Mouse (Mus musculus): Measurements from ENCODE around the gene B3galt5. TPM values are rescaled to one million over a fixed set of nuclear protein-coding genes. Genes with fewer than 3 reads are reported as not detected.

B3galt5 gene
- 0.59 TPM for polyA plus RNA-seq (2015; fragmentation: Illumina TruSeq; extraction: RNeasy Lipid Tissue Mini Kit (QIAGEN cat#74804); ENCODE audit: insufficient read depth, low read depth, low replicate concordance)

DNA sequence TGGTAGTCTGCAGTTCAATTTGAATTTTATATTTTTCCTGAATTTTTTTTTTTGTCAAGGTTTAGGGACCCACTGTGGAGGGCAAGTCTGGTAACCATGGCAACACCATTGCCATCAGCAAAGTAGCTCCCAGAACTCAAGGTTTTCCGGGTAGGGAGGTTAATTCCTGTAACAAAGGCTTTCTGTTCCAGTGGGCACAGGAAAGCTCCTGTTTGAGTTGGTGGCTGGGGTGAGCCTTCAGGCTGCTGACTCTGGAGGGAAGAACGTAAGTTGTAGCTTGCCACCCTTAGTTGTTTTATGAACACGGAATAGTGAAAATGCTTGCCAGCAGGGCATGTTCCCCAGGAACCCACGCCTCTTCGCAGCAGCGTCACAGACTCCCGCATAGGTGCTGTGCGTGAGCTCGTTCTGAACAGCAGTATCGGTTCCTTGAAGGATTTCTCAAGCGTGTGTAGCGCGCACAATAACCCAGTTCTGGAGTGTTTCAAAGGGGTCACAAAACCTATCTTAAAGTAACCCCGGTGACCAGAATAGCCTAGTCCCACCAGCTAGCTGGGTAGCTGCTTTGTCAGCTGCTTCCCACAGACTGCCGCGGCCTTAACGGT is at the start of gene B3galt5:
Gene B3galt5 (plus strand): TSS at position 436 of the 605 bp plus-strand sequence.

DNA sequence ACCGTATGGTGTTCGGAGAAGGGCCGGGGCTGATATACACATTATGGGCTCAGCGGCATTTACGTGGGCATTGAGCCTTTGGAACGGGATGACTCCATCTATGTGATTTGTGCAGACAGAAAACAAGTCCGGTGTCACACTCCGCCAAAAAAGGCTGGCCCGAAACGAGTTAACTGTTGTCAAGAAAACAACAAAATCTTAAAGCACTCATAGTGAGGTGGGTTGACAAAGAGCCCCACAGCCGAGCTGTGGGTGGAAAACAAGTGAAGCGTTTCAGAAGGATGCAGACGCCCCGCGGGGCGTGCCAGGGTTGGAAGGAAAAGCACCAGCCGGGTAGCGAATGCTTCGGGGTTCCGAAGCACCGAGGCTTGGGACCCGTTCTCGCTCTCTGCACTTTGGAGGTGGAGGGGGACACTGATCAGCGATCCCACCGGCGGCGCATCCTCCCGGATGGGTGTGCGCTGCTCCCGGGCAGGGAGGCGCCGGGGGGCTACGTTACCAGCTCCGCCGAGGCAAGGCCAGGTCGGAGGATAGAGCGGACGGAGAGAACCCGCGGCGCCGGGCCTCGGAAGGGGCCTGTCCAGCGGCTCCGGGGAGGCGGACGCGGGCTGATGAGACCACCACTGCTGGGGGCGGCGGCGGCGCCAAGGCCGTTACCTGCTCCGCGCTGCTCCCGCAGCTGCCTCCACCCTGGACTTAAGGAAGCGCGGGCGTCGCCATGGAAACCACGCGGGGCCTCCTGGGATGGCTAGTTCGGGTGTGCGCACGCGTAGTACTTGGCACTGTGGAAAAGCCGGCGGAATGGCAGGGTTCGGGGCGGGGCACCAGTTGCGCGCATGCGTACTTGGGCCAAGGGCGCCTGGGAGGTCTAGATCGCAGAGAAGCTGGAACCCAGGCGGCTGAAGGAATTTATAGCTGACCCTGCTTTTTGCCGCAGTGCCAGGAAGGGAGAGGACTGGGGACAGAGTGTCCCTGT is 43.8 kb upstream of the B3galt5 start, which contains the start of gene Lca5l:
Gene Lca5l (minus strand): TSS at position 741 of the 976 bp plus-strand sequence.

DNA sequence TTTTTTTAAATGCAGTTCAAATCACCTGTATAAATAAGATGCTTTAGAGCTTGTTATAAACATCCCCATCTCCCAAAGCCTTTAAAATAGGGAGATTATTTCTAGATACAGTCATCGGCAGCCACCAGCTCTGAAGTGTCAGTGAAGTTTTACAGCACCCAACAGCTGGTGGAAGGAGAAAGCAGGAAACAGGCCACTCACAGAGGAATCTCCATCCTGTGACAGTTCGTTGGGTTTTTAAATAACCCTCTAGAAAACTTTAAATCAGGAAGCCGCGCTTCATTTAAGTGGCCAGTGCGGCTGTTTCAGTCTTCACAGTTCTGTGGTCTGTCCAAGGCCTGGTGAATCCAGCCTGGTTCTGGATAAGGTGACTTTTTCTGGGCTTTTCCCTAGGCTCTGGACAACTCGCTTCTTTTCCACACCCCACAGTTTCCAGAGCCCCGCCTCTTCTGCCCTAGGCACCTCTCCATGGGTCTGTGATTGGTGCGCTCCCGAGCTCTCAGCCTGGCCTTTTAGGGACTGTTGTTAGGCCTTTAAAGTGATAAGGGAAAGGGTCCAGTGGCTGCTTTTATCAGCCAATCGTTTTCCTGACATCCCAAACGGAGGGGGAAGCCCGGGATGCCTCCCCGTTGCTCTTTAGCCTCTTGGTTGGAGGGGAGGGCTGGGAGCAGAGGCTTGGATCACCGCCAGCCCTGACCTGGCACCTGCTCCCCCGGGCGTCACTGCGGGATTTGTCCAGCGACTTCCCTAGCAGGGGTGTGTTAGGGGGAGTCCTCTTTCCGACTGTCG is 35.5 kb upstream of the B3galt5 start, which contains the start of gene Sh3bgr:
Gene Sh3bgr (plus strand): TSS at position 538 of the 789 bp plus-strand sequence.

Other genes starting within 250 kb of the B3galt5 start
- gene Psmg1, start 244.8 kb upstream of the B3galt5 start, polyA plus RNA-seq (2015; fragmentation: Illumina TruSeq; extraction: RNeasy Lipid Tissue Mini Kit (QIAGEN cat#74804); ENCODE audit: insufficient read depth, low read depth, low replicate concordance) = 9.7 TPM
- 35.9 TPM for gene Brwd1, start 153.3 kb upstream of the B3galt5 start, polyA plus RNA-seq (2015; fragmentation: Illumina TruSeq; extraction: RNeasy Lipid Tissue Mini Kit (QIAGEN cat#74804); ENCODE audit: insufficient read depth, low read depth, low replicate concordance)
- 17.2 TPM for gene Hmgn1, start 108.1 kb upstream of the B3galt5 start, polyA plus RNA-seq (2015; fragmentation: Illumina TruSeq; extraction: RNeasy Lipid Tissue Mini Kit (QIAGEN cat#74804); ENCODE audit: insufficient read depth, low read depth, low replicate concordance)
- 5.0 TPM for gene Wrb, start 90.4 kb upstream of the B3galt5 start, polyA plus RNA-seq (2015; fragmentation: Illumina TruSeq; extraction: RNeasy Lipid Tissue Mini Kit (QIAGEN cat#74804); ENCODE audit: insufficient read depth, low read depth, low replicate concordance)
- gene Lca5l, start 43.5 kb upstream of the B3galt5 start, polyA plus RNA-seq (2015; fragmentation: Illumina TruSeq; extraction: RNeasy Lipid Tissue Mini Kit (QIAGEN cat#74804); ENCODE audit: insufficient read depth, low read depth, low replicate concordance) = 0.37 TPM
- 1.8 TPM for gene Sh3bgr, start 35.4 kb upstream of the B3galt5 start, polyA plus RNA-seq (2015; fragmentation: Illumina TruSeq; extraction: RNeasy Lipid Tissue Mini Kit (QIAGEN cat#74804); ENCODE audit: insufficient read depth, low read depth, low replicate concordance)
- gene Itgb2l, start 207.8 kb downstream of the B3galt5 start, polyA plus RNA-seq (2015; fragmentation: Illumina TruSeq; extraction: RNeasy Lipid Tissue Mini Kit (QIAGEN cat#74804); ENCODE audit: insufficient read depth, low read depth, low replicate concordance) = not detected
- not detected for gene Pcp4, start 231.8 kb downstream of the B3galt5 start, polyA plus RNA-seq (2015; fragmentation: Illumina TruSeq; extraction: RNeasy Lipid Tissue Mini Kit (QIAGEN cat#74804); ENCODE audit: insufficient read depth, low read depth, low replicate concordance)

Measured in pancreas, adult 10 weeks (tissue).